ENCODE assay signal across 8 mouse cellular contexts in the genomic region with DNA sequence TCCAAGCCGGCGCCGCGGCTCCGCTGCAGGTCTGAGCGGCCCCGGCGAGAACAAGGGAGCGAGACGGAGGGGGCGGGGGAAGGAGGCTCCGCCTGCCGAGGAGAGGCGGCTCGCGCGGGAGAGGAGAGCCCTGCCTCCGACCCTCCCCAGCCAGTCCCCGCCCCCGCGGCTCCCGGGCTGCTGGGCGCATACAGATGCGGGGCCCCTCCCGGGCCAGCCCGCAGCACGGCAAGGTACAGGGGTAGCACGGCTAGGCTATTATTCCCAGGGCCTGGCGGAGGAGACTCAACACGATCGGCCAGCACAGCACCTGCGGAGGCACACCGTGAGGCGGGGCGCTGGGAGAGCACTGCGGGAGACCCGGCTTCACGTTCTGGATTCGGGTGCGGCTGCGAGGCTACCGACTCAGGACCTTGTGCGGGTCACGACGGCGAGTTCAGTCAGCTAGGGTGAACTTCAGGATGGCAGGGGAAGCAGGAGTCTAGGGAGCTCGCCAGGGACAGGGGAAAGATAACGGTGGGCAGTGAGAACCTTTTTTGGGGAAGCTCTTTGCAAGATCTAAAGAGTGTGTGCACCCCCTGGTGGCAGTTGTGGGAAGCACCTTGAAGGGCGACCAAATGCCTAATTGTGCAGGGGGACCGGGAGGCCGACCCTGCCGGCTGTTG. TPM values are rescaled to one million over a fixed set of nuclear protein-coding genes. Genes with fewer than 3 reads are reported as not detected.
DNase-seq lines count a peak whose midpoint lies in the region; ATAC-seq lines count a peak whose summit lies in the region.

A gene (minus strand): TSS at position 60 of the 665 bp plus-strand sequence.

- peaks cover 25% of the 10 kb centered on the region for H3K36me3 ChIP-seq in hindbrain, embryonic 11.5 days (ENCODE audit: control insufficient read depth, insufficient read depth, low read length)
- peaks cover 33% of the 10 kb centered on the region for H3K36me3 ChIP-seq in lung, embryonic 16.5 days (ENCODE audit: control insufficient read depth, insufficient read depth, low read length)

- peaks cover 4% of the 10 kb centered on the region for H3K4me1 ChIP-seq in hindbrain, embryonic 11.5 days (replicated peaks; ENCODE audit: control insufficient read depth, insufficient read depth, low read length)
- H3K4me1 ChIP-seq in lung, embryonic 16.5 days (replicated peaks; ENCODE audit: control insufficient read depth, insufficient read depth, low read length), result peaks cover 6% of the 10 kb centered on the region

- no peaks in the 10 kb centered on the region for H3K27me3 ChIP-seq in hindbrain, embryonic 11.5 days (ENCODE audit: control insufficient read depth, insufficient read depth, low read length)
- H3K27me3 ChIP-seq in lung, embryonic 16.5 days (ENCODE audit: control insufficient read depth, insufficient read depth, low read depth, low read length), result no peaks in the 10 kb centered on the region

- H3K4me2 ChIP-seq in hindbrain, embryonic 11.5 days (replicated peaks; ENCODE audit: low read depth, low read length), result peak within 1 kb of the TSS; percentile 86
- H3K4me2 ChIP-seq in lung, embryonic 16.5 days (ENCODE audit: low read depth, low read length), result peak within 1 kb of the TSS; percentile 84

- peak within 1 kb of the TSS; percentile 79 for H3K27ac ChIP-seq in hindbrain, embryonic 11.5 days (ENCODE audit: low read depth, low read length)
- 0 out of 2 replicates have a peak within 1 kb of the TSS, but pooled peaks have one; percentile 41 for H3K27ac ChIP-seq in lung, embryonic 16.5 days (ENCODE audit: low read length)

- DNase-seq in NIH3T3 (ENCODE audit: low read depth), result peak; percentile 88
- DNase-seq in cerebellum, adult 9-11 months, result peak; percentile 83
- DNase-seq in frontal cortex, adult 2 months (ENCODE audit: extremely low spot score in 1 of 2, low spot score in 1 of 2), result peak; percentile 71 to 93
- peak; percentile 97 for DNase-seq in hindbrain, embryonic 11.5 days (ENCODE audit: low spot score)
- DNase-seq in layer of hippocampus, adult 9-11 months, result peak; percentile 86
- peak; percentile 89 for DNase-seq in ovary, adult 18-20 months (ENCODE audit: low spot score)
- peak; percentile 91 for DNase-seq in thymus, postnatal 0 days (ENCODE audit: low spot score)

- under 1% methylated on average over 45 of the region's 52 CpGs for WGBS in hindbrain, embryonic 11.5 days
- WGBS in lung, embryonic 16.5 days, result under 1% methylated on average over 43 of the region's 52 CpGs

- peak within 1 kb of the TSS; percentile 98 for H3K9ac ChIP-seq in hindbrain, embryonic 11.5 days (ENCODE audit: low read depth, low read length)
- peak within 1 kb of the TSS; percentile 75 for H3K9ac ChIP-seq in lung, embryonic 16.5 days (ENCODE audit: low read length)

- ATAC-seq in hindbrain, embryonic 11.5 days (ENCODE audit: low FRiP score), result peak; percentile 94
- peak; percentile 96 for ATAC-seq in lung, embryonic 16.5 days (ENCODE audit: low read depth)

- peak within 1 kb of the TSS; percentile 74 for H3K4me3 ChIP-seq in hindbrain, embryonic 11.5 days (ENCODE audit: low read depth, low read length)
- H3K4me3 ChIP-seq in lung, embryonic 16.5 days (ENCODE audit: low read length), result peak within 1 kb of the TSS; percentile 58

- H3K9me3 ChIP-seq in hindbrain, embryonic 11.5 days (ENCODE audit: control insufficient read depth, low read length), result no peaks in the 10 kb centered on the region
- no peaks in the 10 kb centered on the region for H3K9me3 ChIP-seq in lung, embryonic 16.5 days (ENCODE audit: control insufficient read depth, low read length)

RNA-seq across cellular contexts. Expression of the gene that starts here (rescaled TPM):
- 15.1 and 18.1 TPM in 2 replicates for polyA plus RNA-seq in frontal cortex, adult 2 months (2012; rRNA removed)
- 5.6 and 8.1 TPM in 2 replicates for polyA plus RNA-seq in hindbrain, embryonic 11.5 days (2014; fragmentation: Nextera tagmentation; extraction: Ambion mirVana)
- polyA plus RNA-seq in lung, embryonic 16.5 days (2015; fragmentation: Nextera tagmentation; extraction: Ambion mirVana), result 2.1 and 2.8 TPM in 2 replicates
- polyA plus RNA-seq in thymus, postnatal 0 days (2015; fragmentation: Nextera tagmentation; extraction: Ambion mirVana), result 5.2 and 5.4 TPM in 2 replicates

Comparison
In these comparisons a context has a peak if more than half of its experiments do, and no peak if none do; other contexts are left out.
1. Peak in every context shown above with its lines: DNase-seq, ATAC-seq, H3K4me3 ChIP-seq and H3K27ac ChIP-seq.